Mouse (Mus musculus): ENCODE data around the gene Wdr76. TPM values are rescaled to one million over a fixed set of nuclear protein-coding genes. Genes with fewer than 3 reads are reported as not detected.

The Wdr76 gene
- polyA plus RNA-seq (2012; rRNA removed), result 5.6 and 5.7 TPM in 2 replicates

DNA sequence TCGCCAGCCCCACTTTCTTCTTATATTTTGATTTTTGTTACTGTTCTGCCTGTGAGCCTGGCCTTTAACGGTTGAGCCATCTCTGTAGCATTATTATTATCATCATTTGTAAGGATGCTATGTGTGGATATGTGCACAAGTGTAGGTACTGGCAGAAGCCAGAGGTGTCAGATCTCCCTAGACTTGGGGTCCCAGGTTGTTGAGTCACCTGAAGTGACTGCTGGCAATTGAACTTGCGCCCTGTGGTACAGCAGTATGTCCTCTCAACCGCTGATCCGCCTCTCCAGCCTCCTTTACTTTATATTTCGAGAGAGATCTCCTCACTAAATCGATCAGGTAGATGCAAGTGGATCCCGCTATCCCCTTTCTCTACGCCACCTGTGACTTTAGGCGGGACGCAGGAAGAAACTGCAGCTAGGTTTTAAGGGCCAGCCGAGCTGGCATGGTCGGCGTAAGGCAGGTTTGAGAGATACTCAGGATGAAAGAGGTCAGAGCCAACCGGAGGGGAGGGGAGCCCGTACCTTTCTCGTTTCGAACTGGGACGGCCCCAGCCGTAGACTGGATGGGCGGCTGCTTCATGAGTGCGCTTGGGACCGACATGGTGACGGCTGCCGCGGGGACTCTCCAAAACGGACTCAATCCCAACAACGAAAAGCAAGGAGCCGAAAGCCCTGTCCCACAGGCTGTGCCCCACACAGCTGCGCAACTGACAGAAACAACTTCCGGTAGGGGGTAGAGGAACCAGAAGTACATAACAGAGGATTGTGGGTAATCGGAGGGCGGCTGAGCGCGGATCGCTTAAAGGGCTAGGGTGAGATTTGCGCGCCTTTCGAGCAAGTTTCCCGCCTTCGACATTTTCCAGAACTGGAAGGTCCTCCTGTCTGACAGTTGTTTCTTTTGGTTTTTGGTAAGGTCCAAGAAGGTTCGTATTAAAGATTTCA lies at the start of gene Wdr76, which contains the start of gene Mfap1a:
Gene Wdr76 (plus strand): TSS at position 782 of the 941 bp plus-strand sequence.
Gene Mfap1a (minus strand): TSS at position 724 of the 941 bp plus-strand sequence.

GRCm38 (mm10) chr2:121473301-121474179 lies 33.0 kb upstream of the Wdr76 start, which contains the start of gene Mfap1b:
TSS of gene Mfap1b (minus strand) at chr2:121474067.

Other genes starting within 250 kb of the Wdr76 start
- 14.3 and 18.7 TPM in 2 replicates for gene Trp53bp1, start 235.3 kb upstream of the Wdr76 start, polyA plus RNA-seq (2012; rRNA removed)
- gene Map1a, start 217.1 kb upstream of the Wdr76 start, polyA plus RNA-seq (2012; rRNA removed), result 0.03 and 0.12 TPM in 2 replicates
- 2.9 and 3.3 TPM in 2 replicates for gene Ppip5k1, start 151.3 kb upstream of the Wdr76 start, polyA plus RNA-seq (2012; rRNA removed)
- gene Ckmt1, start 149.0 kb upstream of the Wdr76 start, polyA plus RNA-seq (2012; rRNA removed), result 0.32 and 1.6 TPM in 2 replicates
- not detected in 2 replicates for gene Strc, start 119.6 kb upstream of the Wdr76 start, polyA plus RNA-seq (2012; rRNA removed)
- 154 and 162 TPM in 2 replicates for gene Pdia3, start 92.9 kb upstream of the Wdr76 start, polyA plus RNA-seq (2012; rRNA removed)
- 0.89 and 1.0 TPM in 2 replicates for gene Catsper2, start 92.9 kb upstream of the Wdr76 start, polyA plus RNA-seq (2012; rRNA removed)
- gene Ell3, start 62.4 kb upstream of the Wdr76 start, polyA plus RNA-seq (2012; rRNA removed), result 2.2 and 2.7 TPM in 2 replicates
- gene Serf2, start 57.5 kb upstream of the Wdr76 start, polyA plus RNA-seq (2012; rRNA removed), result 326 and 594 TPM in 2 replicates
- gene Hypk, start 53.4 kb upstream of the Wdr76 start, polyA plus RNA-seq (2012; rRNA removed), result 17.5 and 21.9 TPM in 2 replicates
- 0.06 and 0.16 TPM in 2 replicates for gene Serinc4, start 49.9 kb upstream of the Wdr76 start, polyA plus RNA-seq (2012; rRNA removed)
- gene Mfap1b, start 32.7 kb upstream of the Wdr76 start, polyA plus RNA-seq (2012; rRNA removed), result 6.6 and 7.5 TPM in 2 replicates
- 4.9 and 5.0 TPM in 2 replicates for gene Mfap1a, start 58 bp upstream of the Wdr76 start, polyA plus RNA-seq (2012; rRNA removed)

Measured in liver, embryonic 18 days (tissue).